Mouse (Mus musculus) gastrocnemius, postnatal 14 days (tissue): ENCODE measurements around the gene Mrtfb. TPM values are rescaled to one million over a fixed set of nuclear protein-coding genes. Genes with fewer than 3 reads are reported as not detected.
"Not testable (repeated sequence)": the region's sequence is repeated elsewhere in the genome, so short reads cannot be mapped to it uniquely, and the experiment has no call there.

Source experiments
- DNase-seq: peaks from one replicate; pipeline ENCODE4 v3.0.0; 2021; ENCODE audit warnings: mixed read lengths
- intact Hi-C: fragments of 180-260 bp; cut with DNase I; formaldehyde crosslinking; loops from one replicate; pipeline ENCODE4 v1.15.1; 2025; ENCODE audit warnings: low total_unique reads
- total RNA-seq, 2 experiments: library from RNA; stranded (reverse); gene quantifications; 2 replicates each; pipeline ENCODE4 v1.2.3; 2021

The Mrtfb gene
- total RNA-seq, 2 experiments from 2014 or later, result 27.4 to 33.3 TPM

- no peak for DNase-seq
- intact Hi-C loops, result loop anchor here (10.0 kb wide), 1 partner anchor 87 kb away; no protein-coding TSS in a partner anchor
Observed at GRCm38 (mm10) chr16:13267350-13267904, 11.1 kb downstream of the Mrtfb start.

- DNase-seq, result no peak
- intact Hi-C loops, result loop anchor here (10.0 kb wide), 1 partner anchor 85 kb away; no protein-coding TSS in a partner anchor
Observed at GRCm38 (mm10) chr16:13269426-13269825, 13.1 kb downstream of the Mrtfb start.

- intact Hi-C loops, result no loop called here
Observed at GRCm38 (mm10) chr16:13276258-13276657, 20.0 kb downstream of the Mrtfb start.

GRCm38 (mm10) chr16:13276709-13277399 is 20.6 kb downstream of the Mrtfb start:
- intact Hi-C loops, result no loop called here
- no peak for DNase-seq

More at GRCm38 (mm10) chr16:13276258-13276657, 20.0 kb downstream of the Mrtfb start:
- no peak for DNase-seq

- intact Hi-C loops, DNase-seq: not testable (repeated sequence)
Observed at GRCm38 (mm10) chr16:13286425-13286824, 30.1 kb downstream of the Mrtfb start.

GRCm38 (mm10) chr16:13297860-13298259 is 41.6 kb downstream of the Mrtfb start:
- intact Hi-C loops, result no loop called here

GRCm38 (mm10) chr16:13298991-13299390 is 42.7 kb downstream of the Mrtfb start:
- no peak for DNase-seq
- intact Hi-C loops, result no loop called here

More at GRCm38 (mm10) chr16:13297860-13298259, 41.6 kb downstream of the Mrtfb start:
- DNase-seq, result no peak

- no peak for DNase-seq
- intact Hi-C loops, result no loop called here
Observed at GRCm38 (mm10) chr16:13306065-13306695, 49.9 kb downstream of the Mrtfb start.

- intact Hi-C loops, result no loop called here
- DNase-seq, result no peak
Observed at GRCm38 (mm10) chr16:13310096-13310683, 53.9 kb downstream of the Mrtfb start.

GRCm38 (mm10) chr16:13311374-13311773 is 55.1 kb downstream of the Mrtfb start:
- no peak for DNase-seq
- intact Hi-C loops, result no loop called here

- intact Hi-C loops, result no loop called here
- DNase-seq, result no peak
Observed at GRCm38 (mm10) chr16:13313096-13313719, 56.9 kb downstream of the Mrtfb start.

GRCm38 (mm10) chr16:13323751-13324150 is 67.5 kb downstream of the Mrtfb start:
- DNase-seq, result no peak
- intact Hi-C loops, result no loop called here

GRCm38 (mm10) chr16:13326622-13327021 is 70.3 kb downstream of the Mrtfb start:
- no peak for DNase-seq
- intact Hi-C loops, result no loop called here

GRCm38 (mm10) chr16:13328646-13329045 is 72.4 kb downstream of the Mrtfb start:
- intact Hi-C loops, result no loop called here
- no peak for DNase-seq

GRCm38 (mm10) chr16:13329640-13330039 is 73.4 kb downstream of the Mrtfb start:
- DNase-seq, result no peak
- intact Hi-C loops, result no loop called here

GRCm38 (mm10) chr16:13330221-13330659 is 74.0 kb downstream of the Mrtfb start:
- intact Hi-C loops, result no loop called here
- peak; percentile 26 for DNase-seq

GRCm38 (mm10) chr16:13331898-13332297 is 75.6 kb downstream of the Mrtfb start:
- DNase-seq, result no peak
- intact Hi-C loops, result no loop called here

GRCm38 (mm10) chr16:13332536-13332935 is 76.3 kb downstream of the Mrtfb start:
- intact Hi-C loops, result no loop called here

GRCm38 (mm10) chr16:13333781-13334341 is 77.6 kb downstream of the Mrtfb start:
- intact Hi-C loops, result no loop called here
- no peak for DNase-seq

More at GRCm38 (mm10) chr16:13332536-13332935, 76.3 kb downstream of the Mrtfb start:
- DNase-seq, result peak; percentile 30
